ENCODE assay signal across 18 mouse cellular contexts in genomic region chr2:17832726-17833125, GRCm38 (mm10).
A peak's percentile ranks its signal among the peaks of the same experiment; 100 is the strongest.
DNase-seq lines count a peak whose midpoint lies in the region; ATAC-seq and TF ChIP-seq lines count a peak whose summit lies in the region.
"Had no signal": no experiment of that assay in that cellular context is flagged by ENCODE, and none has a peak within 500 bp of the region (broad histone marks: within the 10 kb centered on the region; RNA-seq: fewer than 3 reads in every experiment).

No protein-coding gene starts in this region.

- intact Hi-C loops in heart, postnatal 10 days (cut with DNase I), result no loop called here

- no peaks in the 10 kb centered on the region for H3K27me3 ChIP-seq in forebrain, postnatal 0 days (ENCODE audit: insufficient read depth, low read length)
- H3K27me3 ChIP-seq in forebrain, embryonic 10.5 days (ENCODE audit: poor library complexity, severe bottlenecking), result peaks cover 18% of the 10 kb centered on the region; the same call in 1 of the 2 replicates
- H3K27me3 ChIP-seq in liver, postnatal 0 days (ENCODE audit: insufficient read depth, low read length), result no peaks in the 10 kb centered on the region
- no peaks in the 10 kb centered on the region for H3K27me3 ChIP-seq in liver, embryonic 12.5 days (replicated peaks)
- H3K27me3 ChIP-seq: forebrain, embryonic 15.5 days; heart, embryonic 13.5 days; hindbrain, embryonic 12.5 days; liver, embryonic 15.5 days; midbrain, embryonic 15.5 days; neural tube, embryonic 12.5 days had no signal

- 91% methylated on average over 3 of the region's 3 CpGs for WGBS in forebrain, postnatal 0 days
- WGBS in forebrain, embryonic 10.5 days, result 84% methylated on average over 3 of the region's 3 CpGs
- WGBS in liver, postnatal 0 days (ENCODE audit: insufficient replicate concordance), result 70% methylated on average over 3 of the region's 3 CpGs
- 55% methylated on average over 3 of the region's 3 CpGs for WGBS in liver, embryonic 12.5 days (ENCODE audit: insufficient replicate concordance)

- H3K4me3 ChIP-seq in forebrain, postnatal 0 days (ENCODE audit: low read depth, low read length), result no peak overlapping the region
- no peak overlapping the region for H3K4me3 ChIP-seq in forebrain, embryonic 10.5 days
- H3K4me3 ChIP-seq in liver, postnatal 0 days (ENCODE audit: low read depth, low read length), result no peak overlapping the region
- H3K4me3 ChIP-seq in liver, embryonic 12.5 days, result no peak overlapping the region
- H3K4me3 ChIP-seq: forebrain, embryonic 15.5 days; heart, embryonic 13.5 days; hindbrain, embryonic 12.5 days; liver, embryonic 15.5 days; midbrain, embryonic 15.5 days; neural tube, embryonic 12.5 days had no signal

- no peak for TF ChIP-seq EP300 in liver, postnatal 0 days (IDR thresholded peaks at IDR 0.05; ENCODE audit: low read depth)

- no peak overlapping the region for H3K9ac ChIP-seq in forebrain, postnatal 0 days
- no peak overlapping the region for H3K9ac ChIP-seq in liver, postnatal 0 days (replicated peaks)
- H3K9ac ChIP-seq in liver, embryonic 12.5 days, result no peak overlapping the region
- H3K9ac ChIP-seq: forebrain, embryonic 15.5 days; heart, embryonic 13.5 days; hindbrain, embryonic 12.5 days; liver, embryonic 15.5 days; midbrain, embryonic 15.5 days; neural tube, embryonic 12.5 days had no signal

- ATAC-seq in forebrain, postnatal 0 days, result no peak
- no peak for ATAC-seq in liver, postnatal 0 days
- ATAC-seq in liver, embryonic 12.5 days, result no peak
- ATAC-seq: forebrain, embryonic 15.5 days; midbrain, embryonic 15.5 days had no signal

- no peaks in the 10 kb centered on the region for H3K4me1 ChIP-seq in forebrain, postnatal 0 days (ENCODE audit: insufficient read depth)
- peaks cover 16% of the 10 kb centered on the region for H3K4me1 ChIP-seq in forebrain, embryonic 10.5 days
- H3K4me1 ChIP-seq in liver, postnatal 0 days (ENCODE audit: insufficient read depth), result no peaks in the 10 kb centered on the region
- no peaks in the 10 kb centered on the region for H3K4me1 ChIP-seq in liver, embryonic 12.5 days
- H3K4me1 ChIP-seq: heart, embryonic 13.5 days; liver, embryonic 15.5 days; neural tube, embryonic 12.5 days had no signal

- no peaks in the 10 kb centered on the region for H3K9me3 ChIP-seq in forebrain, postnatal 0 days (ENCODE audit: low read length)
- H3K9me3 ChIP-seq in forebrain, embryonic 10.5 days, result no peaks in the 10 kb centered on the region
- H3K9me3 ChIP-seq in liver, postnatal 0 days (ENCODE audit: low read length), result no peaks in the 10 kb centered on the region
- H3K9me3 ChIP-seq in liver, embryonic 12.5 days (replicated peaks), result no peaks in the 10 kb centered on the region
- H3K9me3 ChIP-seq: forebrain, embryonic 15.5 days; hindbrain, embryonic 12.5 days; liver, embryonic 15.5 days; midbrain, embryonic 15.5 days; neural tube, embryonic 12.5 days had no signal

- no peak overlapping the region for H3K4me2 ChIP-seq in forebrain, postnatal 0 days (ENCODE audit: low read depth)
- H3K4me2 ChIP-seq in liver, postnatal 0 days (ENCODE audit: low read depth, low read length), result no peak overlapping the region
- no peak overlapping the region for H3K4me2 ChIP-seq in liver, embryonic 12.5 days
- H3K4me2 ChIP-seq: forebrain, embryonic 15.5 days; heart, embryonic 13.5 days; hindbrain, embryonic 12.5 days; liver, embryonic 15.5 days; midbrain, embryonic 15.5 days; neural tube, embryonic 12.5 days had no signal

- H3K27ac ChIP-seq in forebrain, postnatal 0 days (ENCODE audit: low read depth, low read length), result no peak overlapping the region
- H3K27ac ChIP-seq in forebrain, embryonic 10.5 days, result no peak overlapping the region
- H3K27ac ChIP-seq in liver, postnatal 0 days (ENCODE audit: low read depth), result no peak overlapping the region
- no peak overlapping the region for H3K27ac ChIP-seq in liver, embryonic 12.5 days
- H3K27ac ChIP-seq: forebrain, embryonic 15.5 days; heart, embryonic 13.5 days; hindbrain, embryonic 12.5 days; liver, embryonic 15.5 days; midbrain, embryonic 15.5 days; neural tube, embryonic 12.5 days had no signal

- no peak for DNase-seq in forebrain, postnatal 0 days
- no peak for DNase-seq in forebrain, embryonic 10.5 days (ENCODE audit: extremely low spot score, low spot score)
- no peak for DNase-seq in liver, postnatal 0 days
- DNase-seq in A20 (ENCODE audit: low read depth, low spot score) (peak; percentile 23), ZHBTc4 (ENCODE audit: low read depth, low spot score) (peak; percentile 83), MN1 (ENCODE audit: low spot score) (no peak)
- DNase-seq in heart, postnatal 10 days, result no peak
- DNase-seq: adrenal gland, postnatal 25 days; gastrocnemius, postnatal 14 days; kidney, adult 9 months; left cerebral cortex, postnatal 4 days had no signal

- TF ChIP-seq CTCF in forebrain, postnatal 0 days (IDR thresholded peaks at IDR 0.05; ENCODE audit: low read depth), result peak; percentile 32; the same call in 1 of the 2 replicates
- peak; percentile 40 for TF ChIP-seq CTCF in liver, postnatal 0 days (IDR thresholded peaks at IDR 0.05; ENCODE audit: low read depth)

- no peaks in the 10 kb centered on the region for H3K36me3 ChIP-seq in forebrain, postnatal 0 days (ENCODE audit: insufficient read depth)
- H3K36me3 ChIP-seq in forebrain, embryonic 10.5 days (replicated peaks), result no peaks in the 10 kb centered on the region
- H3K36me3 ChIP-seq in liver, postnatal 0 days (replicated peaks; ENCODE audit: insufficient read depth, low read length), result no peaks in the 10 kb centered on the region
- H3K36me3 ChIP-seq in liver, embryonic 12.5 days, result no peaks in the 10 kb centered on the region
- H3K36me3 ChIP-seq: forebrain, embryonic 15.5 days; heart, embryonic 13.5 days; hindbrain, embryonic 12.5 days; liver, embryonic 15.5 days; midbrain, embryonic 15.5 days; neural tube, embryonic 12.5 days had no signal

Comparison
In these comparisons a context has a peak if more than half of its experiments do, and no peak if none do; other contexts are left out.
1. DNase-seq: peak in A20 (single experiment) and ZHBTc4 (single experiment); none in forebrain, postnatal 0 days (single experiment), forebrain, embryonic 10.5 days (single experiment), liver, postnatal 0 days (single experiment), MN1 (single experiment) and heart, postnatal 10 days (0 of 2).